Mouse (Mus musculus) heart, postnatal 14 days (tissue): Measurements from ENCODE around the gene Lrp8. TPM values are rescaled to one million over a fixed set of nuclear protein-coding genes. Genes with fewer than 3 reads are reported as not detected.

ENCODE experiments used
- DNase-seq, 2 experiments: peaks; one replicate each; pipeline ENCODE4 v3.0.0; 2021 to 2022
- intact Hi-C: fragments of 180-260 bp; cut with DNase I; formaldehyde crosslinking; loops from one replicate; pipeline ENCODE4 v1.15.1; 2025
- total RNA-seq, 2 experiments: library from RNA; stranded (reverse); gene quantifications; 2 replicates each; pipeline ENCODE4 v1.2.3; 2021

The Lrp8 gene
- total RNA-seq, 2 experiments from 2014 or later, result 0.80 to 0.96 TPM

DNA sequence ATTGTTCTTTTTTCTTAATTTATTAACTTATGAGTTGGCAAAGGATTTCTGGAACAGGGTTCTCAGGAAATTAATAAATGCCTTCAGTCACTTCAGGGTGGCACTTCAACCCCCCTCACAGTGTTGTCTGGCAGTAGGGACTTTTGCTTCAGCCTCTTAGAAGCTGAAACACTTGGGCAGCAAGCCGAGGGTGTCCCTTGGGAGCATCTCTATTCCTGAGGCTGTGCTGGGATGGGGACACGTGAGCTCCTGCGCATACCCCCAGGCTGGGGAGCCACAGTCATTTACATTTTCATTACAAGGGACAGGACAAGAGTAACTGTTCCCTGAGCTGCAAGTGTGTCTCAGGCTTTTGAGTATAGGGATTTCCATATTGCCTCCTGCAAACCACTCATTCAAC is 35.8 kb downstream of the Lrp8 start:
- no peak for DNase-seq
- intact Hi-C loops, result no loop called here

GRCm38 (mm10) chr4:107843687-107844086 is 41.6 kb downstream of the Lrp8 start:
- intact Hi-C loops, result loop anchor here (2.0 kb wide), 1 partner anchor 39 kb away; no protein-coding TSS in a partner anchor
- DNase-seq, result no peak

- intact Hi-C loops, result loop anchor here (1.0 to 2.0 kb wide), 2 partner anchors 40 to 107 kb away; no protein-coding TSS in a partner anchor
- DNase-seq, result peak; percentile 79 to 87
These were observed 42.9 kb downstream of the Lrp8 start for GRCm38 (mm10) chr4:107844971-107845370.

DNA sequence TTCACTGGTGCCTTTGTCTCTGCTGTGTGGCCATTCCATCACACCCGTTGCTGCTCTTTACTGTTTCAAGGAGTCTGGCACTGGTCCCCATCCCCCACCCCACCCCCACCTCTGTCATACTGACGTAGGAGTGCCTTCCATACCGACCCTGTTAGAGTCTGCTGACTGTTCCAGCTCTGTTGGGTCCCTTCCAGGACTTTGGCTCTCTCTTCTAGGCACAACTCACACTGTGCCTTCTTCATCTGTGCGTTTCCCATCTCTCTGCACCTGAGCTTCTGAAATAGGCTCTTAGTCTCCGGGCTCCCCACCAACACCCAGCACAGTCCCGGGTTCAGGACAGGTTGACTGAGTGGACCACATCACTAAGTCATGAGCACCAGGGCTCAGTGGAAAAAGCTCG is 44.7 kb downstream of the Lrp8 start:
- intact Hi-C loops, result no loop called here
- no peak for DNase-seq

- intact Hi-C loops, result no loop called here
- DNase-seq, result peak in 1 of 2 experiments; percentile 15
These were observed 46.5 kb downstream of the Lrp8 start for GRCm38 (mm10) chr4:107848546-107848945.

GRCm38 (mm10) chr4:107849621-107850020 is 47.6 kb downstream of the Lrp8 start:
- no peak for DNase-seq
- intact Hi-C loops, result no loop called here

GRCm38 (mm10) chr4:107850091-107850490 is 48.0 kb downstream of the Lrp8 start:
- DNase-seq, result no peak
- intact Hi-C loops, result no loop called here

GRCm38 (mm10) chr4:107853333-107853732 is 51.3 kb downstream of the Lrp8 start:
- intact Hi-C loops, result no loop called here
- no peak for DNase-seq

- no peak for DNase-seq
- intact Hi-C loops, result no loop called here
These were observed 51.8 kb downstream of the Lrp8 start for GRCm38 (mm10) chr4:107853836-107854235.

DNA sequence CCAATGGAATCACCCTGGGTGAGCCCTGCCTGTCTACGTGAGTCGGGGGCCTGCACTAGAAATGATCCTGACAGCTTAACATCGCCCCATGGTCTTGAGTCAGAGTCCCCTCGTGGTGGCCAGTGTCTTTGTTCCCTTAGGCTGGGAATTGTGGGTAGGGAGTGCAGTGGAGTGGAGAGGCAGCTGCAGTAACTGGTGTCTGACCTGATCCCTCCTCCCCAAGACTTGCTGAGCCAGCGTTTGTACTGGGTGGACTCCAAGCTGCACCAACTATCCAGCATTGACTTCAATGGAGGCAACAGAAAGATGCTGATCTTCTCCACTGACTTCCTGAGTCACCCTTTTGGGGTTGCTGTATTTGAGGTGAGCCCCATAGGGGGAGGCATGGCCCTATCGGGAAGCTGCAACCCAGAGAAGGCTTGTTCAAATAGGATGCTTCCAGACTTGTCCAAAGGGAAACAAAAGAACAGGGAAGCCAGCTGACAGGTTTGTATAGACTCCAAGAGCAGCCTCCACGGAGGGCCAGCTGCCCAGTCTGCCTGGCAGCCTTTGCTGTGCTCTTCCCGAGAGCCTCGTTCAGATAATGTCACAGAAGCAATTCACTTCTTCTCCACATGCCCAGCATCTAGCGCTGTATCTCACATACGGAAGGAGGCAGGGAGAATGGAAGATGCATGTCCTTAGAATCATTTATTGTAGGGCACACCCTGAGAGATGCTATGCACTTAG is 55.1 kb downstream of the Lrp8 start:
- DNase-seq, result no peak
- intact Hi-C loops, result no loop called here

DNA sequence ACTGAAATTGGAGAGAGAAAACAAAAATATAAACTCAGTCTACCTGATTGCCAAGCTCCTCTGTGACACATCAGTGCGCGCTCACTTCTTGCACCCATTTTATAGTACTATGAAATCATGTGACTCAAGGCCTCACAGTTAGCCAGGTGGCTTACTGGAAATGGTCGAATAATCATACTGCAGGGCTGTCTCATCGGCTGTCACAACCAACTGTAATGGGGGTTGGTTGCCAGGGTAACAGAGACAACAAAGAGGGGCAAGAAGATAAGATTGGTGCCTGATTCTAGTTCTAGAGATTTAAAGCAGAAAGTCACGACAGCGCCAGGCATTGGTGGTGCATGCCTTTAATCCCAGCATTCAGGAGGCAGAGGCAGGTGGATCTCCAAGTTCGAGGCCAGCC is 56.9 kb downstream of the Lrp8 start:
- no peak for DNase-seq
- intact Hi-C loops, result no loop called here

GRCm38 (mm10) chr4:107864866-107865265 is 62.8 kb downstream of the Lrp8 start:
- no peak for DNase-seq
- intact Hi-C loops, result no loop called here

GRCm38 (mm10) chr4:107879254-107880050 is 77.4 kb downstream of the Lrp8 start, which contains the start of gene Magoh:
TSS of gene Magoh (plus strand) at chr4:107879755.
- intact Hi-C loops, result no loop called here

GRCm38 (mm10) chr4:107881631-107882030 is 79.6 kb downstream of the Lrp8 start:
- no peak for DNase-seq
- intact Hi-C loops, result no loop called here

More at GRCm38 (mm10) chr4:107879254-107880050, 77.4 kb downstream of the Lrp8 start, which contains the start of gene Magoh:
- peak; percentile 93 to 97 for DNase-seq

DNA sequence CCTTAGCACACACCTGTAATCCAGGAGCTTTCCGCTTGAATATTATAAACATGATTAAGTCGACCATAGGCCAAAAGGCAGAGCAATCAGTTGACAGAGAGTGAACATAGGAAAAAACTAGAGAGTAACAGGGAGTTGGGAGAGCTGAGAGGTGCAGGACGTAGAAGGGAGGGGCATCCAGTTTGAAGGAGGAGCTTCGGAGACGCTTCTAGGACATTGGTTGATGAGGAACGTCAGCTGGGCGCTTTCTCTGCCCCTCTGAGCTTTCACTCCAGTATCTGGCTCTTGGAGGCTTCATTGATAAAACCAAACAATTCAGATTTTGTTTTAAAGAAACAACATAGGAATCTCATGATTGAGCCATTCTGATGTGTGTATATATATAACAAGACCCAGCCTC is 84.3 kb downstream of the Lrp8 start:
- DNase-seq, result no peak
- intact Hi-C loops, result no loop called here

DNA sequence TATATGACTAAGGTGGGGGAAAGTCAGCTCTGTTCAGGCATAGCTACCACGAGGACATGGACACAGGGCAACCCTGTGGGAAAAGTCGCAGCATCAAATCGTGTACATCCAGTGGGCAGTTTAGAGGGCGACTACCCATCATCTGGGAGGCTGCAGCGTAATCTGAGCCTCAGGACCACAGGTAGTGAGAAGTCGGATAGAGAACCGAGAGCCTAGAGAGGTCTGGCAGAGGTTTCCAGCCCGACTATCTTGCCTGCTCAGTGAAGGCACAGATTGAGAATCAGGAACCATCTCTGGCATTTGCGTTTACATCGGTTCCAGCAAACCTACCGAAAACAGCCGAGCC is 87.3 kb downstream of the Lrp8 start:
- intact Hi-C loops, result no loop called here
- no peak for DNase-seq

DNA sequence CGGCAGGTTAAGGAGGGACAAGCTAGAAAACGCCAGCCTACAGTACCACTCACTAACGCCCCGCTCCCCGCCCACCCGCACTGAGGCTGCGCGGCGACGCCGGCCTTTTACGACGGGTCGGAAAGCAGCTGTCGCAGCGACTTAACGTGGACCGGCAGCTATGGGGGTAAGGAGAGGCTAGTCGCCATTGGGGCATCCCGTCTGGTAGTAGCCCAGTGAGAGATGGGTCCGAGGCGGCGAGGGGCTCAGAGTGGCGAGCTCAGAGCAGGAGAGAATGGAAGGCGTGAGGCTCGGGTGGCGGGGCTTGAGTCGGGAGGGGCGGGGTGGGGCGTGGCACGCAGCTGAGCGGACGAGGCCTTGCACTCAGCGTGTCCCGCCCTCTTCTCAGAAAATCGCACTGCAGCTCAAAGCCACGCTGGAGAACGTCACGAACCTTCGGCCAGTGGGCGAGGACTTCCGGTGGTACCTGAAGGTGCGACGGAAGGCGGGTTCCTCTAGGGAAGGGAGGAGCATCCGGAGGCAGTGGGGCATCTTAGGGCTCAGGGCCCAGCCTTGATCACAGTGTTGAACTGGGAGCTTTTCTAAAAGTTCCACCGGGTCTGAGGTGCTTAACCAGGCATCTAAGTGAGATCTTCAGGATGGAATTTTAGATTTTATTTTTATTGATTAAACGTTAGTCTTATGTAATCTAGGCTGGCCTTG is 87.8 kb downstream of the Lrp8 start, which contains the start of gene 0610037L13Rik:
0610037L13Rik (plus strand) TSS at position 83 of the 702 bp plus-strand sequence.
- peak; percentile 89 to 93 for DNase-seq
- intact Hi-C loops, result no loop called here

DNA sequence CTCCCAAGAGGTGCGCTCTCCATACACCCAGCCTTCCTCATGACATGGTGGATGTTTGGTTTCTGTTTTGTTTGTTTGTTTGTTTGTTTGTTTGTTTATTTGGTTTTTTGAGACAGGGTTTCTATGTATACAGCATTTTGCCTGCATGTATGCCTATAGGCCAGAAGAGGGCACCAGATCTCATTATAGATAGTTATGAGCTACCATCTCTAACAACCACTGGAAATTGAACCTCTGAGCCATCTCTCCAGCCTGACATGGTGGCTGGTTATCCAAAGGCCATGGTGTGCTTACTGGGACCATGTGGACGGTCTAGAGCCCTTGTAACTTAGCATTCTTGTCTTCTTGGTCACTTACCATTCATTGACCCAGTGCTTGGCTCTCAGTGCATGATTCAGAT is 90.6 kb downstream of the Lrp8 start:
- intact Hi-C loops, result no loop called here
- peak in 1 of 2 experiments; percentile 11 for DNase-seq

DNA sequence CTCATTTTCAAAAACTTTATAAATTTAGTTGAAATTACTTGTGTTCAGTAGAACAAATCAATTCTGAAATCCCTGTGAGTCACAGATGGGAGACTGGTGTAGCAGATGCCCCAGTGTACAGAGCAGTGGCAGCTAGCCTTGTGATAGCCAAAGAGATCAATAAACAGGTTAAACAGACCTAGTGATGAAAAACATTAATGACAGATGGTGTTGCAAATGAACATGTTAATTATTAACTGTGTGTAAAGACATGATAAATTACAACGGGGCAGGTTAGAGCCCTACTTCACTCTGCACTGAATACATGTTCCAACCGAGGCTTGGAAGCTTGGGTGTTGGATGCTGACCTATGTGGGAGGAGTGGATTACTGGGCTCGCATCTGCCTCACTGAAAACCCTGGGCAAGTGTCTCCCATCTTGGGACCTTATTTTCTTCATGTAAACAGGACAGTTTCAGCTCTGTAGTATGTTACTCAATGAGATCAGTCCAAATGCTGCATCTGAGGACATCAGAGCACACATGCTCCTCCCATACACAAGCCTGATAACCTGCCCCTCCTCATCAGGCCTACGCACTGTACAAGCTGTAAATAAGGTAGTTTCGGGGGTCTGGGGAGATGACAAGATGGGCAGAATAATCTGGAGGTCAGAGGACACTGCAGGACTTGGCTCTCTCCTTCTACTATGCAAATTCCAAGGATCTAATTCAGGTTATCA is 97.3 kb downstream of the Lrp8 start:
- DNase-seq, result no peak
- intact Hi-C loops, result no loop called here

DNA sequence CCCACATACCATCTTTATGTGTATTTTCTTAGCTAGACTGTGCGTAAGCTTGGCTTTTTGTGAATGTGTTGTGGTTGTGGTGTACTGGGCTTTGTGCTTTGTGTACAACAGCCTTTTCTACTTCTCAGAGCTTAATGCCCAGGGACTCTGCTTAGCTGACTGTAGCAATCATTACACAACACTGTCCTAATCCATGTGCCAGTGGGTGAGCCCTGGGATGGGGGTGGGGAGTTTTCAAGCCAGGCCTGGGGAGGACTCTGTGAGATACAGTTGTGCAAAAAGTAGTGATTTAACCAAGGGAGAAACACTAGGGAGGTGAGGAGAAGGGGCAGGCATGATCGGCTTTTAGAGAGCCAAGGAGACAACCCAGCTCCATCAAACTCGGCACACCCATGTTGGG is 98.1 kb downstream of the Lrp8 start:
- intact Hi-C loops, result no loop called here
- no peak for DNase-seq
